Mouse (Mus musculus): ENCODE measurements at regions not wholly inside any gene's neighbourhood (a gene's known extent, or its start where the extent isn't known, plus 50 kb on each side); places are given as distances from the start of the nearest gene placed in this dataset.

DNA sequence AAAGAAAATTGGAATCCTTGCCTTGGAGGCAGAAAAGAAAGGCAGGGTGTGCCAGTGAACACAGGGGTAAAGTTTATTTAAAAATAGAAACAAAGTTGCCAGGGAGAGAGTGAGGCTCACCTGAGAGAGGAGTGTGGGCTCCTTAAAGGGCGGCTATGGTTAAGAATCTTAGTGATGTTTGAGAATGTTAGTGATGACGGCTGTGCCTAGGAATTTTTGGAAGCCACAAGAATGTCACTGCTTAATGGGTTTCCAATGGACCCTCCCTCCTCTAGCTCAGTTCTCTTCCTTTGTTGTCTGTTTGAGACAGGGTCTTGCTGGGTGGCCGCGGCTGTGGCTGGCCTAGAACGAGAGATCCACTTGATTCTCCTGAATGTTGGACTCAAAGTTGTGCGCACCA is 106.3 kb upstream of the Hs6st1 start:
- no peak for DNase-seq (ENCODE audit: low read depth, low spot score)

DNA sequence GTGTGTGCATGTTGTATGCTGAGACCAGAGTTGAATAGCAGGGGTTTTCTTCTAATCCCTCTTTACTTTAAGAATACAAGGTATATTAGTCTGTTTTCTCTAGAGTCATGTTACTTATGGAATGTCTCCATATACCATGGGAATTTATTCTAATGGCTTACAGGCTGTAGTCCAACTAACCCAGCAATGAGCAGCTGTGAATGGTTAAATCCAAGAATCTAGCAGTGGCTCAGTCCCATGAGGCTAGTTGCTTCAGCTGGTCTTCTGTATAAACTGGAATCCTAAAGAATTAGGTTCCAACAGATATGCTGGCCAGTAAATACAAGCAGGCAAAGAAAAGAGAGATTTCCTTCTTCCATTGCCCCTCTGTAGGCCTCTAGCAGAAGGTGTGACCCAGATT is 99.7 kb upstream of the Hs6st1 start:
- DNase-seq (ENCODE audit: low read depth, low spot score) = no peak

- DNase-seq (ENCODE audit: low read depth, low spot score) = no peak
Observed at GRCm38 (mm10) chr1:35971435-35972189, 96.6 kb upstream of the Hs6st1 start.

DNA sequence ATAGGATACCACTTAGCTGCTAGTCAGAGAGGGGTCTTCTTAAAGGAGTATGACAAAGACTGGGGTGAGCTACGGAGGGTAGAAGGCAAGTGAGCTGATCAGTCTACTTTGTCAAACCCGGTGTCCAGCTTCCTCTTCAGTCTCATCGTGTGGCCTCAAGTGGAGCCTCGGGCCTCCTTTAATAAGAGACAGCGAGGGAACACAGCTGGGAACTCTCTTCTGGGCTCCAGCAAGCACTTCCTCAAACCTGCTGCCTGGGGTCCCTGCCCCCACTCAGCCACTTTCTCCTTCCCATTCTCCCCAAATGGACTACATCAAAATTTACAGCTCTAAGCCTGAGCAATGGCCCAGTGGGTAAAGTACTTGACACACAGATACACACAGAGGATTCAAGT is 96.0 kb upstream of the Hs6st1 start:
- DNase-seq (ENCODE audit: low read depth, low spot score) = no peak

DNA sequence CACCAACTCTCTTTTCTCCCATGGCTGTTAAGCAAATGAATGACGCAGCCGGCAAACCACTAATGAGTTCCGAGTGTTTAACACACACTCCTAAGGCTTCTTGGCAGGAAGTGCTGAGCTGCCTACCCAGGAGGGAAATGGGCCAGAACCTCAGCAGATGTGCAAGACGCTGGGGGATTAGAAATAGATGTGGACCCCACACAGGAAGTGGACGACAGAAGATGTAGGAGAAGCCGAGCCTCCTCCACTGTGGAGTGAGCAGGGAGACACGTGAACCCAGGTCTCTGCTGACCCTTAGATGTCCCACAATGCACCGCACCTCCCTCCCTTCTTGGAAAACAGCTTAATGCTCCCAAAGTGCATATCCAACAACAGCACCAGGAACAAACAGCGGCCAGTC is 94.8 kb upstream of the Hs6st1 start:
- no peak for DNase-seq (ENCODE audit: low read depth, low spot score)

DNA sequence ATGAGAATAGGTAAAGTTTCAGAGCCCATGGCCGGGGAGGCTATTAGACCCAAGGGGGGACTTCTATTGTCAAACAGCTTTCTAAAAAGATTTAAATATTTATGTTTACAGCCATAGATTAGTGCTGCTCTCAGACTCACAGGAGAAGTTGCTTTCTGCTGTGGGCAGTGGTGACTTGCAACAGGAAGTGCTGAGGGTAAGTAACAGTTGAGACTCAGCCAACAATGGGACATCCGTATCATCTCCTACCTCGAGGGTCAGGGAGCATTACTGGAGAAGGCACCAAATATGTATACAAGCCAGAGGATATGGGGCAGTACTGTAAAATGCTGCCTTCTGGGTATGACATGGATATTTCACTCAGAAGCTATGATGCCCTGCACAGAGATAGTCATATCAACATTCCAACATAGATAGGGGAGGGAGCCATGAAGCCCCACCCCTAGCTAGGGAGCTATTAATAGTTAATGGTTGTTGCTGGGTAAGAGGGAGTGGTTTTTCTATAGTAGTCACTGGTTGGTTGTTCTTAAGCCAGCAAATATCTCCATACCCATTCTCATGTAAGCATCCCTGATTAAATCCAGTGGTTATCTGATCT is 92.5 kb upstream of the Hs6st1 start:
- DNase-seq (ENCODE audit: low read depth, low spot score) = no peak

DNA sequence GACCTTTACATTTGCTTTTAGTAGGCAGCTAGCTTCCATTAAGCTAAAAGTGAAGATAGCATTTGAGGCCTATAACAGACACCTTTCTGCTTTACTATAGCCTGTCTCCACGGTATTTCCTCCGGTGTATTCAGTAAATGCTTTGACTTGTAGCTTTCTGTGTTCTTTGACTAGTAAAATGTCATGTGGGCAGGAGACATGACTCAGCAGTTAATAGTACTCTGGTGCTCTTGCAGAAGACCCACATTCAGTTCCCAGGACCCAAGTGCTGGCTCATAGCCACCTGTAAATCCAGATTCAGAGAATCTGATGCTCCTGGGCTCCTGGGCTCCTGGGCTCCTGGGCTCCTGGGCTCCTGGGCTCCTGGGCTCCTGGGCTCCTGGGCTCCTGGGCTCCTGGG is 91.7 kb upstream of the Hs6st1 start:
- DNase-seq (ENCODE audit: low read depth, low spot score) = no peak

GRCm38 (mm10) chr1:35978116-35978515 is 90.1 kb upstream of the Hs6st1 start:
- no peak for DNase-seq (ENCODE audit: low read depth, low spot score)

- DNase-seq (ENCODE audit: low read depth, low spot score) = no peak
Observed at GRCm38 (mm10) chr1:35978766-35979165, 89.4 kb upstream of the Hs6st1 start.

DNA sequence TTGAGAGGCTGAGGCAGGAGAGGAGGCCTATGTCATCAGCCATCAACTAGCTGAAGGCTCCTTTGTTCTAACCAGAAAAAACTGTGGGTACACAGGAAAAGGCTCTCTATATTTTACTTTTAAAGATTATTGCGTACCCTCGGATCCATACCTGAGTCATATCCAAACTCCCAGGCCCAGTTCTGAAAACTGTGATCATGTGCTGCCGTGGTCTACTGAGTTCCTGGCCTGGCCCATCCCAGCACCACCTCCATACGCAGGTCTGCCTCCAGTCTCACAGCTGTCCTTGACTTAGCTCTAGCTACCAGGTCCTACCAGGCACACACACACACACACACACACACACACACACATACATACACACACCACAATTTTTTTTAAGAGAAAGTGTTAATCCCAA is 87.0 kb upstream of the Hs6st1 start:
- no peak for DNase-seq (ENCODE audit: low read depth, low spot score)

GRCm38 (mm10) chr1:35983361-35983760 is 84.8 kb upstream of the Hs6st1 start:
- no peak for DNase-seq (ENCODE audit: low read depth, low spot score)

- DNase-seq (ENCODE audit: low read depth, low spot score) = no peak
Observed at GRCm38 (mm10) chr1:35985318-35985717, 82.9 kb upstream of the Hs6st1 start.

GRCm38 (mm10) chr1:35986666-35987065 is 81.5 kb upstream of the Hs6st1 start:
- no peak for DNase-seq (ENCODE audit: low read depth, low spot score)

- DNase-seq (ENCODE audit: low read depth, low spot score) = no peak
Observed at GRCm38 (mm10) chr1:35992227-35992909, 75.8 kb upstream of the Hs6st1 start.

DNA sequence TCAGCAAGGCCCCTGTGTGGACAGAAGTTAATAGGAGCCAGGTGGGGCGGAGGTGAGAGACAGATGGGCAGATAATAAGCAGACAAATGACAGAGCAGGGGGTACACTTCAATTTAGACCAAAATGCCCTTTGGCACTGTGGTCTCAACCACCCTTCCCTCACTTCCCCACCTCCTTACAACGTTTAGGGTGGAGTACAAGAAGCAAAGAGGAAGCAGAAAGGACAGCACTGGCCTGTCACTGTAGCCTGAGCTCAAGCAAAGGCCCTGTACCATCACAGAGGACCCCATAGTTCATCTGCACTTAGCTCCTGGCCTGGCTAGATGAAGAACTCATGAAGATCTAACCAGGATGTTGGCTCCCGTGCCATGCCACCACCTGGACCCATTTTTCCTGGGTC is 75.3 kb upstream of the Hs6st1 start:
- no peak for DNase-seq (ENCODE audit: low read depth, low spot score)

DNA sequence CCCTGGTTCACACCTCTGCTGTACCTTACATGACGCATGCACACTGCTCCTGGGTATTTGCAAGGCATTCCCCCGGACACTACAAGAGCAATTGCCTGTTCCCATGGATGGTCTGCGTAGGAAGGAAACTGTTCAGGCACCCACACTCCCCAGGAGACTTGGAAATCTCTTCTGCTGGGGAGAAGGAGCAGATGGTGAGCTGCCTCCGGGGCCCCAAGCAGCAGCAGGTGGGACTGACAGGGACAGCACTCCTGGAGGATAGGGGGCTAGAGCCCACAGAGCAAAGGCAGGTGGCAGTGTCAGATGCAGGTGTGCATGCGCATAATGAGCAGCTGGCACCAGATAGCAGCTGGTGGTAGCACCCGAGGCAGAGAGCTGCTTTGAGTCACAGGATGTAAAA is 72.5 kb upstream of the Hs6st1 start:
- no peak for DNase-seq (ENCODE audit: low read depth, low spot score)

GRCm38 (mm10) chr1:36001319-36001718 is 66.9 kb upstream of the Hs6st1 start:
- no peak for DNase-seq (ENCODE audit: low read depth, low spot score)

- no peak for DNase-seq (ENCODE audit: low read depth, low spot score)
Observed at GRCm38 (mm10) chr1:36001821-36002220, 66.4 kb upstream of the Hs6st1 start.

DNA sequence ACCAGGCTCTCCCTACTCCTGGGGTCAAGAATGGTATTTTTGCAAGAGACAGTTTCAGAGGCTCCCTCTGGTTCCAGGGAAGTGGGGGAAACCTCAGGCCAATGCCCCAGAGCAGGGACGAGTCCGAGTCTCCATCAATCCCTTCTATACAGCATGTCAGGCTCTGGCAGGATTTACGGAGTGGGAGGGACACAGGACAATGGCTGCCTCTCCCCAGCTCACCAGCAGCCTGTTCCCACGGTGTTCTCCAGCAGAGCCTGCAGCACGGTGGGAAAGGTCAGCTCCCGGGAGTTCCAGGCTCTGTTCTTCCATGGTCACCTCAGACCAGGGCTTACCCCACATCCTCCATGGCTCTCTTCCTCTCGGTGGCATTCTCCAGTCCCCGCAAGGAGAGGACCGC is 64.6 kb upstream of the Hs6st1 start:
- peak; percentile 70 for DNase-seq (ENCODE audit: low read depth, low spot score)

DNA sequence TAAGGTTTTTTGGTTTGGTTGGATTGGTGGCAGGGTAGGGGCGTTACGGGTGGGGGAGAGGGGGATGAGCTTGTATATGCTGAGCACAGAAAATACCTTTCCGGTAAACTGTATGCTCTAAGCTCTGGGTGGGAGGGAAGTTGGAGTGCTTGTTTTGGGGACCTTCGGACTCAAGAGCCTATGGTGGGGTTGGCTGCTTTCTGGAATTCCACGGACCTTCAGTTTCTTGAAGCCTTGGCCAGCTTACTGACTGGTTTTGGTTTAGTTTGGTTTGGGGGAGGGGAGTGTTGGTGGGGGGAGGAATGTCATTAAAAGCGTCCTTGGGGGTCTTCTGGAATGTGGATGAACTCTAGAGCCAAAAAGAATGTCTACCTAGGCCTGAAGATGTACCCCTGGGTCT is 59.6 kb upstream of the Hs6st1 start:
- DNase-seq (ENCODE audit: low read depth, low spot score) = no peak

- no peak for DNase-seq (ENCODE audit: low read depth, low spot score)
Observed at GRCm38 (mm10) chr1:36009010-36009619, 59.1 kb upstream of the Hs6st1 start.

DNA sequence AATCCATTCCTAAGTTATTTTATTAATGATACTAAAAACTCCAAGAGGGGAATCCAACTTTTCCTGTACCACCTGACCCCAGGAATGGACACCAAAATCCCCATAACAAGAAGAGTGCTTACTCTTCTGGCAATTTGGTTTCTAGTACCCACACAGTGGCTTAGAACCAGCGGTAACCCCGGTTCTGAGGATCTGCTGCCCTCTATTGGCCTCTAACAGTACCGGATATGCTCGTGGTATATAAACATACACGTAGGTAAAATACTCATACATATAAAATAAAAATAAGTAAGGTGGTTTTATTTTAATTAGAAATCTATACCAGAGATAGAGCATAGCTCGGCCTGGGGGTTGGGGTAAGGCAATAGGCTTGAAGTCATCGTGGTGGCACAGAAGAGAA is 58.0 kb upstream of the Hs6st1 start:
- no peak for DNase-seq (ENCODE audit: low read depth, low spot score)

DNA sequence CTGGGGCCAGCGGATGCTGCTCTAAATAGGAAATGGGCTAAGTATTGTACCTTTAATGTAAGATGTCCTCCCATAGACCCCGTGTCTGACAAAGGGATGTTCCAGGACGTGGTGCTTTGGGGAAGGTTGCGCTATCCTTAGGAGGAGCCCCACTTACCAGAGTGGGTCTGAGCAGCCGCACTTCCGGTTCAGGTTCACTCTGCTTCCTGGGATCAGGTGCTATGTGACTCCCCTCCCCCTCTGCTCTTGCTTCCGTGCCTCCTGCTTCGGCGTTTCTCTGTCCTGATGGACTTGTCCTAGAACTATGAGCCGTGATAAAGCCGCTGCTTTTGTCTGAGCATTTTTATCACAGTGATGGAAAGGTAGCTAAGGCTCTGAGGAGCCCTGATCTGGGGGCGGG is 57.4 kb upstream of the Hs6st1 start:
- no peak for DNase-seq (ENCODE audit: low read depth, low spot score)

Measured in mesoderm, embryonic 11.5 days (tissue).